Comparison of ENCODE assay signal across 9 mouse cellular contexts in genomic region chr11:74619956-74620300, GRCm38 (mm10). TPM values are rescaled to one million over a fixed set of nuclear protein-coding genes. Genes with fewer than 3 reads are reported as not detected.
DNase-seq lines count a peak whose midpoint lies in the region; ATAC-seq lines count a peak whose summit lies in the region.
"Had no signal": no experiment of that assay in that cellular context is flagged by ENCODE, and none has a peak within 500 bp of the region (broad histone marks: within the 10 kb centered on the region; RNA-seq: fewer than 3 reads in every experiment).

No protein-coding gene starts in this region.

- H3K4me1 ChIP-seq in kidney, embryonic 14.5 days (ENCODE audit: control insufficient read depth, insufficient read depth, low read length) = peaks cover 7% of the 10 kb centered on the region; the same call in 1 of the 2 replicates
- peaks cover 7% of the 10 kb centered on the region for H3K4me1 ChIP-seq in embryonic facial prominence, embryonic 13.5 days
- no peaks in the 10 kb centered on the region; the same call in 1 of the 2 replicates for H3K4me1 ChIP-seq in intestine, embryonic 14.5 days (replicated peaks; ENCODE audit: control insufficient read depth, insufficient read depth, low read length)
- H3K4me1 ChIP-seq in midbrain, embryonic 15.5 days = peaks cover 13% of the 10 kb centered on the region

- peak overlapping the region; percentile 28 for H3K4me3 ChIP-seq in kidney, embryonic 14.5 days (ENCODE audit: low read length)
- H3K4me3 ChIP-seq in embryonic facial prominence, embryonic 13.5 days = peak overlapping the region; percentile 37
- H3K4me3 ChIP-seq in intestine, embryonic 14.5 days (ENCODE audit: low read depth, low read length) = 0 out of 2 replicates have a peak overlapping the region, but pooled peaks have one; percentile 28
- H3K4me3 ChIP-seq in midbrain, embryonic 15.5 days = peak overlapping the region; percentile 54

- no peak overlapping the region for H3K27ac ChIP-seq in kidney, embryonic 14.5 days (ENCODE audit: low read depth, low read length)
- H3K27ac ChIP-seq in embryonic facial prominence, embryonic 13.5 days = no peak overlapping the region
- H3K27ac ChIP-seq in intestine, embryonic 14.5 days (ENCODE audit: low read depth) = no peak overlapping the region
- H3K27ac ChIP-seq in midbrain, embryonic 15.5 days = peak overlapping the region; percentile 40; the same call in 1 of the 2 replicates

- no peaks in the 10 kb centered on the region for H3K36me3 ChIP-seq in kidney, embryonic 14.5 days (ENCODE audit: control insufficient read depth, insufficient read depth, low read length)
- no peaks in the 10 kb centered on the region for H3K36me3 ChIP-seq in embryonic facial prominence, embryonic 13.5 days
- H3K36me3 ChIP-seq in intestine, embryonic 14.5 days (ENCODE audit: control insufficient read depth, insufficient read depth, low read length) = no peaks in the 10 kb centered on the region
- no peaks in the 10 kb centered on the region for H3K36me3 ChIP-seq in midbrain, embryonic 15.5 days (replicated peaks)

- H3K27me3 ChIP-seq in kidney, embryonic 14.5 days (ENCODE audit: control insufficient read depth, insufficient read depth, low read length) = peaks cover 23% of the 10 kb centered on the region
- peaks cover 54% of the 10 kb centered on the region for H3K27me3 ChIP-seq in embryonic facial prominence, embryonic 13.5 days
- H3K27me3 ChIP-seq in intestine, embryonic 14.5 days (replicated peaks; ENCODE audit: control insufficient read depth, insufficient read depth, low read length) = peaks cover 33% of the 10 kb centered on the region
- H3K27me3 ChIP-seq in midbrain, embryonic 15.5 days (replicated peaks) = no peaks in the 10 kb centered on the region

- no peak overlapping the region for H3K9ac ChIP-seq in kidney, embryonic 14.5 days (ENCODE audit: low read depth, low read length)
- no peak overlapping the region for H3K9ac ChIP-seq in embryonic facial prominence, embryonic 13.5 days
- H3K9ac ChIP-seq in intestine, embryonic 14.5 days (ENCODE audit: low read length) = no peak overlapping the region
- H3K9ac ChIP-seq in midbrain, embryonic 15.5 days = peak overlapping the region; percentile 56

- WGBS in kidney, embryonic 14.5 days = 2% methylated on average over 16 of the region's 16 CpGs
- WGBS in embryonic facial prominence, embryonic 13.5 days = 3% methylated on average over 7 of the region's 16 CpGs
- WGBS in intestine, embryonic 14.5 days = 5% methylated on average over 11 of the region's 16 CpGs
- WGBS in midbrain, embryonic 15.5 days = 3% methylated on average over 16 of the region's 16 CpGs

- DNase-seq in kidney, adult 18-20 months = no peak
- DNase-seq in intestine, embryonic 14.5 days (ENCODE audit: low spot score) = no peak
- DNase-seq in embryo, embryonic 11 days = no peak
- no peak for DNase-seq in embryo, embryonic 10 days (ENCODE audit: low spot score)
- no peak for DNase-seq in cerebellum, postnatal 4 days (ENCODE audit: low spot score in 2 of 2)
- DNase-seq: adrenal gland, postnatal 36 days had no signal

- H3K4me2 ChIP-seq in kidney, embryonic 14.5 days (replicated peaks; ENCODE audit: low read depth, low read length) = peak overlapping the region; percentile 49
- peak overlapping the region; percentile 65 for H3K4me2 ChIP-seq in embryonic facial prominence, embryonic 13.5 days
- H3K4me2 ChIP-seq in intestine, embryonic 14.5 days (ENCODE audit: low read length) = peak overlapping the region; percentile 49
- H3K4me2 ChIP-seq in midbrain, embryonic 15.5 days = peak overlapping the region; percentile 63

- H3K9me3 ChIP-seq in kidney, embryonic 14.5 days (ENCODE audit: control insufficient read depth, low read length) = no peaks in the 10 kb centered on the region; the same call in 1 of the 2 replicates
- no peaks in the 10 kb centered on the region for H3K9me3 ChIP-seq in embryonic facial prominence, embryonic 13.5 days
- H3K9me3 ChIP-seq in intestine, embryonic 14.5 days (ENCODE audit: control insufficient read depth, low read length) = no peaks in the 10 kb centered on the region
- no peaks in the 10 kb centered on the region for H3K9me3 ChIP-seq in midbrain, embryonic 15.5 days

- no peak for ATAC-seq in kidney, embryonic 14.5 days (ENCODE audit: low FRiP score, low TSS enrichment)
- 0 out of 2 replicates have a peak, but pooled peaks have one; percentile 20 for ATAC-seq in embryonic facial prominence, embryonic 13.5 days (ENCODE audit: insufficient number of reproducible peaks, insufficient read depth, low FRiP score, low TSS enrichment, low read depth)
- ATAC-seq in intestine, embryonic 14.5 days (replicated peaks; ENCODE audit: low FRiP score, low TSS enrichment, low read depth) = no peak
- no peak; the same call in 1 of the 2 replicates for ATAC-seq in midbrain, embryonic 15.5 days (replicated peaks)

RNA-seq across cellular contexts. Expression of gene Ccdc92b, which starts 0.5 kb away (rescaled TPM):
- 0.12 and 0.19 TPM in 2 replicates for polyA plus RNA-seq in kidney, embryonic 14.5 days (2014; fragmentation: Nextera tagmentation; extraction: Ambion mirVana)
- 0.48 and 0.50 TPM in 2 replicates for polyA plus RNA-seq in embryonic facial prominence, embryonic 13.5 days (2015; fragmentation: Nextera tagmentation; extraction: Ambion mirVana)
- 0.56 and 0.74 TPM in 2 replicates for polyA plus RNA-seq in intestine, embryonic 14.5 days (2014; fragmentation: Nextera tagmentation; extraction: Ambion mirVana)
- 3.3 and 4.0 TPM in 2 replicates for polyA plus RNA-seq in midbrain, embryonic 15.5 days (2015; fragmentation: Nextera tagmentation; extraction: Ambion mirVana)

RNA-seq across cellular contexts. Expression of gene Rap1gap2, which starts 9.2 kb away (rescaled TPM):
- polyA plus RNA-seq in kidney, embryonic 14.5 days (2014; fragmentation: Nextera tagmentation; extraction: Ambion mirVana) = 4.1 and 5.0 TPM in 2 replicates
- polyA plus RNA-seq in embryonic facial prominence, embryonic 13.5 days (2015; fragmentation: Nextera tagmentation; extraction: Ambion mirVana) = 1.1 and 1.9 TPM in 2 replicates
- polyA plus RNA-seq in intestine, embryonic 14.5 days (2014; fragmentation: Nextera tagmentation; extraction: Ambion mirVana) = 7.7 and 11.6 TPM in 2 replicates
- polyA plus RNA-seq in midbrain, embryonic 15.5 days (2015; fragmentation: Nextera tagmentation; extraction: Ambion mirVana) = 14.5 and 15.8 TPM in 2 replicates

RNA-seq across cellular contexts. Expression of gene Cluh, which starts 29.4 kb away (rescaled TPM):
- polyA plus RNA-seq in kidney, embryonic 14.5 days (2014; fragmentation: Nextera tagmentation; extraction: Ambion mirVana) = 15.2 and 28.2 TPM in 2 replicates
- 22.5 and 22.7 TPM in 2 replicates for polyA plus RNA-seq in embryonic facial prominence, embryonic 13.5 days (2015; fragmentation: Nextera tagmentation; extraction: Ambion mirVana)
- polyA plus RNA-seq in intestine, embryonic 14.5 days (2014; fragmentation: Nextera tagmentation; extraction: Ambion mirVana) = 38.7 and 47.0 TPM in 2 replicates
- 18.2 TPM in 2 replicates for polyA plus RNA-seq in midbrain, embryonic 15.5 days (2015; fragmentation: Nextera tagmentation; extraction: Ambion mirVana)
